Mouse (Mus musculus) Patski (cell line): ENCODE results near the gene Marc2. TPM values are rescaled to one million over a fixed set of nuclear protein-coding genes. Genes with fewer than 3 reads are reported as not detected.

Experiments
- ATAC-seq: fragments of 100-300 bp; one replicate; pipeline ENCODE4 v1.8.0; 2021
- CTCF ChIA-PET: fragments of 350-600 bp; sonication (Branson Sonifier 250); formaldehyde crosslinking; loops from one replicate; lab custom pipeline; 2022; ENCODE audit warnings: inconsistent platforms; lab: Charles Lee
- POLR2A ChIA-PET: fragments of 350-600 bp; sonication (Branson Sonifier 250); formaldehyde crosslinking; loops from one replicate; lab custom pipeline; 2022; ENCODE audit warnings: antibody characterized with exemption, inconsistent platforms; lab: Charles Lee
- DNase-seq: peaks from one replicate; pipeline ENCODE4 v3.0.0-alpha.2; 2011; ENCODE audit warnings: low read depth, low spot score
- H3K27me3 ChIP-seq: fragments of 371-371 bp; one replicate; pipeline ENCODE4 v1.5.1; 2021
- CTCF ChIP-seq: fragments of 100-300 bp; IDR thresholded peaks from one replicate; pipeline ENCODE4 v1.5.1; 2021
- in situ Hi-C: fragments of 300-500 bp; cut with MboI; formaldehyde crosslinking; loops from 3 replicates; pipeline ENCODE4 v1.11.1; 2018; ENCODE audit warnings: low pct_unique_long_range_greater_than_20kb, mixed read lengths
- polyA plus RNA-seq: library from polyadenylated mRNA; unstranded; gene quantifications from one replicate; pipeline ENCODE4 v1.2.3, GENCODE M21; 2021

Gene Marc2
- polyA plus RNA-seq, 1 experiment from 2014 or later = 251 TPM

- CTCF ChIA-PET = no interaction called here
- no peak for TF ChIP-seq CTCF
- in situ Hi-C loops = no loop called here
- ATAC-seq (no peak), DNase-seq (no peak)
- POLR2A ChIA-PET = no interaction called here
- H3K27me3 ChIP-seq = no peaks in the 10 kb centered on the region
Observed at GRCm38 (mm10) chr1:184810780-184811575, 35.3 kb downstream of the Marc2 start, which contains the start of gene Marc1. Gene Marc1, minus strand, starts transcription at chr1:184811313.

GRCm38 (mm10) chr1:184809578-184810001 lies 36.7 kb downstream of the Marc2 start:
- CTCF ChIA-PET = interaction anchor here (1.0 to 1.1 kb wide), 2 partner anchors 13 to 14 kb away, joined by 3 read pairs; no protein-coding TSS in a partner anchor
- in situ Hi-C loops = no loop called here
- POLR2A ChIA-PET = no interaction called here
- H3K27me3 ChIP-seq = no peaks in the 10 kb centered on the region
- DNase-seq (no peak), ATAC-seq (no peak)
- no peak for TF ChIP-seq CTCF

- TF ChIP-seq CTCF = no peak
- ChIA-PET CTCF (interaction anchor here (1.1 kb wide), 1 partner anchor 12 kb away, joined by 3 read pairs; no protein-coding TSS in a partner anchor), POLR2A (no interaction called here)
- no peak for DNase-seq
- no peaks in the 10 kb centered on the region for H3K27me3 ChIP-seq
- no peak for ATAC-seq
- in situ Hi-C loops = no loop called here
Observed at GRCm38 (mm10) chr1:184808418-184809012, 37.7 kb downstream of the Marc2 start.

- no peaks in the 10 kb centered on the region for H3K27me3 ChIP-seq
- no peak for DNase-seq
- ChIA-PET CTCF (no interaction called here), POLR2A (no interaction called here)
- in situ Hi-C loops = no loop called here
- TF ChIP-seq CTCF = no peak
- no peak for ATAC-seq
Observed at GRCm38 (mm10) chr1:184807627-184808417, 38.4 kb downstream of the Marc2 start.

GRCm38 (mm10) chr1:184807123-184807522 lies 39.1 kb downstream of the Marc2 start:
- H3K27me3 ChIP-seq = no peaks in the 10 kb centered on the region
- no peak for TF ChIP-seq CTCF
- POLR2A ChIA-PET = no interaction called here
- DNase-seq (no peak), ATAC-seq (no peak)
- in situ Hi-C loops = no loop called here
- CTCF ChIA-PET = no interaction called here

- DNase-seq = no peak
- H3K27me3 ChIP-seq = no peaks in the 10 kb centered on the region
- ATAC-seq = no peak
- ChIA-PET CTCF (interaction anchor here (0.7 to 0.9 kb wide), 2 partner anchors 14 to 19 kb away, joined by 3 to 5 read pairs; no protein-coding TSS in a partner anchor), POLR2A (no interaction called here)
- TF ChIP-seq CTCF = no peak
- in situ Hi-C loops = no loop called here
Observed at GRCm38 (mm10) chr1:184805749-184806148, 40.5 kb downstream of the Marc2 start.

- no peak for DNase-seq
- H3K27me3 ChIP-seq = no peaks in the 10 kb centered on the region
- in situ Hi-C loops = no loop called here
- no peak for TF ChIP-seq CTCF
- POLR2A ChIA-PET = no interaction called here
- CTCF ChIA-PET = no interaction called here
- ATAC-seq = no peak
Observed at GRCm38 (mm10) chr1:184793163-184793876, 52.9 kb downstream of the Marc2 start.

GRCm38 (mm10) chr1:184791109-184791508 lies 55.1 kb downstream of the Marc2 start:
- no peaks in the 10 kb centered on the region for H3K27me3 ChIP-seq
- TF ChIP-seq CTCF = peak; percentile 25
- DNase-seq = no peak
- ATAC-seq = no peak
- ChIA-PET CTCF (interaction anchor here (0.6 to 2.0 kb wide), 4 partner anchors 9 to 524 kb away, joined by 3 to 5 read pairs (median 3); no protein-coding TSS in a partner anchor), POLR2A (no interaction called here)
- in situ Hi-C loops = no loop called here

GRCm38 (mm10) chr1:184786376-184787151 lies 59.7 kb downstream of the Marc2 start:
- DNase-seq (no peak), ATAC-seq (no peak)
- no peaks in the 10 kb centered on the region for H3K27me3 ChIP-seq
- ChIA-PET POLR2A (no interaction called here), CTCF (no interaction called here)
- in situ Hi-C loops = no loop called here
- peak; percentile 63 for TF ChIP-seq CTCF
